Mouse (Mus musculus) liver, adult 2 months (tissue): Measurements from ENCODE around the gene Pax5. TPM values are rescaled to one million over a fixed set of nuclear protein-coding genes. Genes with fewer than 3 reads are reported as not detected.

Source experiments
- DNase-seq: peaks from one replicate; pipeline ENCODE4 v3.0.0-alpha.2; 2011; ENCODE audit warnings: low read depth, low spot score; ENCODE audit errors: extremely low read depth
- H3K27ac ChIP-seq: fragments of 200-500 bp; replicated peaks from 2 replicates; pipeline ENCODE4 v1.5.1; 2012; ENCODE audit warnings: low read depth, mild to moderate bottlenecking, control low read depth, inconsistent platforms, low read length; ENCODE audit not compliant: insufficient read depth
- H3K27me3 ChIP-seq: fragments of 200-500 bp; 2 replicates; pipeline ENCODE4 v1.6.1; 2012; ENCODE audit warnings: mild to moderate bottlenecking, moderate library complexity, low read length, inconsistent platforms; ENCODE audit not compliant: control insufficient read depth, insufficient read depth
- H3K36me3 ChIP-seq: fragments of 200-500 bp; 2 replicates; pipeline ENCODE4 v1.6.1; 2012; ENCODE audit warnings: low read length, inconsistent platforms; ENCODE audit not compliant: control insufficient read depth, insufficient read depth
- H3K4me1 ChIP-seq: fragments of 200-500 bp; 2 replicates; pipeline ENCODE4 v1.6.1; 2011; ENCODE audit warnings: low read length; ENCODE audit not compliant: control insufficient read depth, insufficient read depth
- H3K4me3 ChIP-seq: fragments of 200-500 bp; 2 replicates; pipeline ENCODE4 v1.5.1; 2011; ENCODE audit warnings: low read depth, mild to moderate bottlenecking, control low read depth, low read length, moderate library complexity; ENCODE audit not compliant: insufficient read depth
- H3K79me2 ChIP-seq: fragments of 200-500 bp; 2 replicates; pipeline ENCODE4 v1.6.1; 2012; ENCODE audit warnings: inconsistent platforms, mild to moderate bottlenecking, low read length, moderate library complexity; ENCODE audit not compliant: control insufficient read depth, insufficient read depth
- H3K9ac ChIP-seq: fragments of 200-500 bp; 2 replicates; pipeline ENCODE4 v1.6.1; 2012; ENCODE audit warnings: low read depth, mild to moderate bottlenecking, control low read depth, inconsistent platforms, low read length
- CTCF ChIP-seq: fragments of 200-500 bp; IDR thresholded peaks from 2 replicates; pipeline ENCODE4 v1.5.1; 2011; ENCODE audit warnings: low read depth, low read length, control low read depth
- POLR2A ChIP-seq: fragments of 200-500 bp; IDR thresholded peaks from 2 replicates; pipeline ENCODE4 v1.6.1; 2011; ENCODE audit warnings: low read length, control low read depth; ENCODE audit not compliant: insufficient read depth; ENCODE audit errors: extremely low read depth
- WGBS: fragments of 180-500 bp; shearing (Covaris S2); methylation state at CpG from one replicate; pipeline ENCODE4 v1.1.7; 2018; 5-methylcytosine and 5-hydroxymethylcytosine counted together
- polyA plus RNA-seq: library from polyadenylated mRNA; depleted of rRNA; stranded (reverse); fragments of >200 nt; gene quantifications from 2 replicates; pipeline ENCODE4 v1.2.3, GENCODE M21; 2012
- total RNA-seq: library from RNA; depleted of rRNA; stranded (reverse); fragments of >200 nt; gene quantifications from 2 replicates; pipeline ENCODE4 v1.2.3, GENCODE M21; 2014

Gene Pax5
- total and polyA plus RNA-seq, 2 experiments: 0.18 to 1.4 TPM

GRCm38 (mm10) chr4:44513981-44514380 lies 196.3 kb downstream of the Pax5 start:
- Histone ChIP-seq H3K9ac (no peak overlapping the region), H3K4me1 (no peaks in the 10 kb centered on the region), H3K4me3 (no peak overlapping the region), H3K27me3 (peaks cover 2% of the 10 kb centered on the region; the same call in 1 of the 2 replicates), H3K36me3 (no peaks in the 10 kb centered on the region), H3K79me2 (no peaks in the 10 kb centered on the region), H3K27ac (no peak overlapping the region)
- no peak for TF ChIP-seq CTCF
- TF ChIP-seq POLR2A: no peak
- no peak for DNase-seq
- WGBS: 76% methylated on average over 4 of the region's 4 CpGs

DNA sequence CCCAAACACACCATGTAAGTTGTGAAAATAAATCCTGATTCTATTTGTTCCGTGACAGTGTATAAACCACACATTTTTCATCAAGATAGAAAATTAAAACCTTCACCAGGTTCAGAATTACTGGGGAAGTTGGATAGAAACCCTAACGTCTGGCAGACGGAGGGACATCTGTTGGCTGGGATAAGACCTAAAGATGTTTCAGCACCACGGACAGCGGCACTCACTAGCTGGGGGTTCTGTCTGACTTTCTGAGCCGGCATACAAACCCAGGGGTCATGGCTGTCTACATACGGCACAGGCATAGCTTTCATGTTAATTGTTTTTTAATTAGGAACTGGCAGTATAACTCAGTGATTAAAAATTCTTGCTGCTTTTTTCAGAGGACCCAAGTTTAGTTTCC lies 198.6 kb downstream of the Pax5 start:
- H3K27ac ChIP-seq: no peak overlapping the region
- 15% methylated on average over 7 of the region's 7 CpGs for WGBS
- TF ChIP-seq CTCF (no peak), POLR2A (no peak)
- H3K27me3 ChIP-seq: peaks cover 3% of the 10 kb centered on the region; the same call in 1 of the 2 replicates
- no peaks in the 10 kb centered on the region for H3K79me2 ChIP-seq
- H3K4me1 ChIP-seq: no peaks in the 10 kb centered on the region
- H3K9ac ChIP-seq: no peak overlapping the region
- no peak for DNase-seq
- no peaks in the 10 kb centered on the region for H3K36me3 ChIP-seq
- H3K4me3 ChIP-seq: no peak overlapping the region

- Histone ChIP-seq H3K36me3 (no peaks in the 10 kb centered on the region), H3K4me1 (no peaks in the 10 kb centered on the region), H3K4me3 (no peak overlapping the region), H3K9ac (no peak overlapping the region), H3K27me3 (peaks cover 3% of the 10 kb centered on the region; the same call in 1 of the 2 replicates), H3K79me2 (no peaks in the 10 kb centered on the region), H3K27ac (no peak overlapping the region)
- DNase-seq: no peak
- 47% methylated on average over 25 of the region's 25 CpGs for WGBS
- TF ChIP-seq CTCF: no peak
- TF ChIP-seq POLR2A: no peak
Observed at GRCm38 (mm10) chr4:44508386-44509226, 201.7 kb downstream of the Pax5 start.

DNA sequence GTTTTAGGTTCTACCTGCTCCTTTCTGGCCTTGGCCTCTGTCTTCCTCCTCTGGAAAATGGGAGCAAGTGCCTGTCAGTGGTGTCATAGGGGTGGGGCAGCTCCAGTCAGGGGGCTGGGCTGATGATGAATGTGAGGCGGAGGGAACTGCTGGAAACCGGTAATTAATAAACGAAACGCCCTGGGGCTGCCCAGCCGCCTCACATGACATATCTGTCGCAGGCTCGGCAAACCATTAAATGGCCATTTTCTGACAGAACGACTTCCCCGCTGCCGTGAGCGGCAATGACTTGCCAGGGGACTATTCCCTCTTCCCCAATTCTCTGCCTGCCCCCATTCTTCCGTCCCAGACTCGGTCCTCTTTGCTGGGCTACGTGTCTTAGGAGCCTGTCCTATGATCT lies 202.4 kb downstream of the Pax5 start:
- Histone ChIP-seq H3K27ac (no peak overlapping the region), H3K4me3 (no peak overlapping the region), H3K27me3 (peaks cover 3% of the 10 kb centered on the region; the same call in 1 of the 2 replicates), H3K79me2 (no peaks in the 10 kb centered on the region), H3K4me1 (no peaks in the 10 kb centered on the region), H3K36me3 (no peaks in the 10 kb centered on the region), H3K9ac (no peak overlapping the region)
- WGBS: 60% methylated on average over 14 of the region's 14 CpGs
- DNase-seq: no peak
- TF ChIP-seq POLR2A (no peak), CTCF (no peak)

DNA sequence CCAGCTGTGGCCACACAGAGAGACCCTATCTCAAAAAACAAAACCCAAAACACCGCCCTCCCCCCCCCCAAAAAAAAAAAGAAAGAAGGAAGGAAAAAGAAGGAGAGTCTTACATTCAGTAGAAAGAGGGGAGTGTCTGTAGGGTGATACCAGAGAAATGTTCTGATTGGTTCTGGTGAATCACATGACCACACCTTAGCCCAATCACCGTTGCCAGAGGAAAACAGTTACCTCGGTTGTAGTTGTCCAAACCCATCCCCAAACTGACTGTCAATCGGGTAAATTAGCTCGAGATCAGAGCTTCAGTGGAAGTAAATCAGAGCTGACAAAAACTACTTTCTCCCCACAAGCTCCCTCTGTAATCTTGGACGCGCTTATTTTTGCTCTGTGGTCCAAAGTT lies 205.3 kb downstream of the Pax5 start:
- no peak for DNase-seq
- Histone ChIP-seq H3K4me1 (no peaks in the 10 kb centered on the region), H3K27ac (no peak overlapping the region), H3K9ac (no peak overlapping the region), H3K4me3 (no peak overlapping the region), H3K36me3 (no peaks in the 10 kb centered on the region), H3K27me3 (peaks cover 3% of the 10 kb centered on the region; the same call in 1 of the 2 replicates), H3K79me2 (no peaks in the 10 kb centered on the region)
- WGBS: 72% methylated on average over 7 of the region's 7 CpGs
- TF ChIP-seq POLR2A: no peak
- no peak for TF ChIP-seq CTCF

- 62% methylated on average over 9 of the region's 9 CpGs for whole genome bisulfite sequencing
- DNase-seq: peak; percentile 51
Observed at GRCm38 (mm10) chr4:44502196-44502867, 208.0 kb downstream of the Pax5 start.

More at GRCm38 (mm10) chr4:44502196-44502867, 208.0 kb downstream of the Pax5 start:
- Histone ChIP-seq H3K9ac (no peak overlapping the region), H3K27ac (no peak overlapping the region; the same call in 1 of the 2 replicates), H3K4me1 (no peaks in the 10 kb centered on the region), H3K36me3 (no peaks in the 10 kb centered on the region), H3K79me2 (no peaks in the 10 kb centered on the region), H3K4me3 (no peak overlapping the region), H3K27me3 (no peaks in the 10 kb centered on the region)
- TF ChIP-seq CTCF: no peak
